Mouse (Mus musculus): ENCODE measurements around the gene Muc13.

DNA sequence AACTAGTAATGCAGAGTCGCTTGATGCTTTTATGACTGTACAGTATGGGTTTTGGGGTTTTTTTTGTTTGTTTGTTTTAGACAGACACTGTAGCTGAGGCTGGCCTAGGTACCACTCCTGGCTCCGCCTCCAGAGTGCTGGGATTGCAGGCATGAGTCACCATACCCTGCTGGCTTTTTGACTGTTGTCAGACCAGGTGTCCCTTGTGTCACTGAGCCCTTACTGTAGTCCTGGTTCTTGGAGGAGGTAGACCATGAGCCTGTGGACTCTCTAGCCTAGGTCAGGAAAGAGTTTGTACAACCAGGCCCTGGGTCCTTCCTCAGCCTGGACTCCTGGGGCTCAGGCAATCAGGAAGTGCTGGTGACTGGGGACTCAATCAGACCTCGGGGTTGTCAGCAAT, 43.4 kb downstream of the Muc13 start:
- TF ChIP-seq CTCF (IDR thresholded peaks at IDR 0.05; ENCODE audit: control insufficient read depth, insufficient read depth, insufficient read length) (no peak), MYOD1 (IDR thresholded peaks at IDR 0.05; ENCODE audit: control insufficient read depth, insufficient read length, low read depth) (peak; percentile 29), USF1 (IDR thresholded peaks at IDR 0.05; ENCODE audit: low read depth) (no peak), MAX (IDR thresholded peaks at IDR 0.05) (no peak), CEBPB (IDR thresholded peaks at IDR 0.05; ENCODE audit: low read depth) (no peak)
